Mouse (Mus musculus): ENCODE data around the gene Mpp2. TPM values are rescaled to one million over a fixed set of nuclear protein-coding genes. Genes with fewer than 3 reads are reported as not detected.
A peak's percentile ranks its signal among the peaks of the same experiment; 100 is the strongest.

Mpp2 gene
- total and polyA plus RNA-seq, 2 experiments from 2014 or later: 33.9 to 68.4 TPM

GRCm38 (mm10) chr11:102068969-102069368, 19.3 kb downstream of the Mpp2 start:
- TF ChIP-seq CTCF (IDR thresholded peaks at IDR 0.05): peak; percentile 64

GRCm38 (mm10) chr11:102063076-102063475, 25.2 kb downstream of the Mpp2 start:
- no peak for DNase-seq (ENCODE audit: low spot score)
- WGBS: 84% methylated on average over 13 of the region's 13 CpGs
- H3K4me3 ChIP-seq (ENCODE audit: low read depth, low read length): no peak overlapping the region
- no peak overlapping the region for H3K27ac ChIP-seq (ENCODE audit: low read depth, low read length)
- no peak for TF ChIP-seq CTCF (IDR thresholded peaks at IDR 0.05)
- H3K36me3 ChIP-seq (ENCODE audit: insufficient read depth, low read length): peaks cover 45% of the 10 kb centered on the region
- no peak overlapping the region for H3K4me2 ChIP-seq (ENCODE audit: low read depth, low read length, poor library complexity, severe bottlenecking)
- no peak for ATAC-seq (ENCODE audit: low FRiP score)
- no peaks in the 10 kb centered on the region for H3K9me3 ChIP-seq (ENCODE audit: low read length)
- no peaks in the 10 kb centered on the region for H3K4me1 ChIP-seq (ENCODE audit: insufficient read depth, low read length)
- H3K27me3 ChIP-seq (ENCODE audit: insufficient read depth, low read length): no peaks in the 10 kb centered on the region
- no peak overlapping the region for H3K9ac ChIP-seq (replicated peaks; ENCODE audit: low read length, poor library complexity, severe bottlenecking)

More at GRCm38 (mm10) chr11:102068969-102069368, 19.3 kb downstream of the Mpp2 start:
- Histone ChIP-seq H3K4me2 (ENCODE audit: low read depth, low read length, poor library complexity, severe bottlenecking) (no peak overlapping the region), H3K9me3 (ENCODE audit: low read length) (no peaks in the 10 kb centered on the region), H3K27me3 (ENCODE audit: insufficient read depth, low read length) (no peaks in the 10 kb centered on the region), H3K27ac (ENCODE audit: low read depth, low read length) (no peak overlapping the region), H3K4me3 (ENCODE audit: low read depth, low read length) (no peak overlapping the region), H3K9ac (replicated peaks; ENCODE audit: low read length, poor library complexity, severe bottlenecking) (no peak overlapping the region), H3K36me3 (ENCODE audit: insufficient read depth, low read length) (peaks cover 14% of the 10 kb centered on the region), H3K4me1 (ENCODE audit: insufficient read depth, low read length) (no peaks in the 10 kb centered on the region)
- DNase-seq (ENCODE audit: low spot score): peak; percentile 30
- WGBS: 55% methylated on average over 2 of the region's 2 CpGs
- no peak for ATAC-seq (ENCODE audit: low FRiP score)

- 0 out of 2 replicates have a peak overlapping the region, but pooled peaks have one; percentile 45 for H3K9ac ChIP-seq (replicated peaks; ENCODE audit: low read length, poor library complexity, severe bottlenecking)
- peaks cover 47% of the 10 kb centered on the region for H3K36me3 ChIP-seq (ENCODE audit: insufficient read depth, low read length)
- DNase-seq (ENCODE audit: low spot score) (no peak), ATAC-seq (ENCODE audit: low FRiP score) (no peak)
- H3K27ac ChIP-seq (ENCODE audit: low read depth, low read length): no peak overlapping the region
- no peaks in the 10 kb centered on the region for H3K27me3 ChIP-seq (ENCODE audit: insufficient read depth, low read length)
- H3K4me3 ChIP-seq (ENCODE audit: low read depth, low read length): no peak overlapping the region
- no peak overlapping the region; the same call in 1 of the 2 replicates for H3K4me2 ChIP-seq (ENCODE audit: low read depth, low read length, poor library complexity, severe bottlenecking)
- no peak for TF ChIP-seq CTCF (IDR thresholded peaks at IDR 0.05)
- no peaks in the 10 kb centered on the region for H3K4me1 ChIP-seq (ENCODE audit: insufficient read depth, low read length)
- H3K9me3 ChIP-seq (ENCODE audit: low read length): no peaks in the 10 kb centered on the region
- WGBS: 47% methylated on average over 16 of the region's 16 CpGs
These were observed 26.3 kb downstream of the Mpp2 start for GRCm38 (mm10) chr11:102061941-102062473.

- no peaks in the 10 kb centered on the region for H3K27me3 ChIP-seq (ENCODE audit: insufficient read depth, low read length)
- peak overlapping the region; percentile 45 for H3K9ac ChIP-seq (replicated peaks; ENCODE audit: low read length, poor library complexity, severe bottlenecking)
- H3K36me3 ChIP-seq (ENCODE audit: insufficient read depth, low read length): peaks cover 49% of the 10 kb centered on the region
- H3K4me1 ChIP-seq (ENCODE audit: insufficient read depth, low read length): no peaks in the 10 kb centered on the region
- peak; percentile 83 for DNase-seq (ENCODE audit: low spot score)
- peak; percentile 58 for ATAC-seq (ENCODE audit: low FRiP score)
- H3K9me3 ChIP-seq (ENCODE audit: low read length): no peaks in the 10 kb centered on the region
- peak overlapping the region; percentile 32 for H3K4me3 ChIP-seq (ENCODE audit: low read depth, low read length)
- H3K4me2 ChIP-seq (ENCODE audit: low read depth, low read length, poor library complexity, severe bottlenecking): peak overlapping the region; percentile 53
- H3K27ac ChIP-seq (ENCODE audit: low read depth, low read length): no peak overlapping the region
- WGBS: 5% methylated on average over 22 of the region's 23 CpGs
- TF ChIP-seq CTCF (IDR thresholded peaks at IDR 0.05): peak; percentile 97
These were observed 26.9 kb downstream of the Mpp2 start for GRCm38 (mm10) chr11:102061236-102061940.

GRCm38 (mm10) chr11:102053847-102054246, 34.5 kb downstream of the Mpp2 start:
- H3K4me3 ChIP-seq (ENCODE audit: low read depth, low read length): no peak overlapping the region
- no peak overlapping the region for H3K4me2 ChIP-seq (ENCODE audit: low read depth, low read length, poor library complexity, severe bottlenecking)
- DNase-seq (ENCODE audit: low spot score) (peak; percentile 57), ATAC-seq (ENCODE audit: low FRiP score) (no peak)
- H3K36me3 ChIP-seq (ENCODE audit: insufficient read depth, low read length): peaks cover 8% of the 10 kb centered on the region
- WGBS: 32% methylated on average over 9 of the region's 9 CpGs
- H3K9ac ChIP-seq (replicated peaks; ENCODE audit: low read length, poor library complexity, severe bottlenecking): no peak overlapping the region
- H3K27ac ChIP-seq (ENCODE audit: low read depth, low read length): no peak overlapping the region
- no peaks in the 10 kb centered on the region for H3K4me1 ChIP-seq (ENCODE audit: insufficient read depth, low read length)
- H3K9me3 ChIP-seq (ENCODE audit: low read length): no peaks in the 10 kb centered on the region
- no peaks in the 10 kb centered on the region for H3K27me3 ChIP-seq (ENCODE audit: insufficient read depth, low read length)
- TF ChIP-seq CTCF (IDR thresholded peaks at IDR 0.05): peak; percentile 62

- TF ChIP-seq CTCF (IDR thresholded peaks at IDR 0.05): no peak
- H3K27ac ChIP-seq (ENCODE audit: low read depth, low read length): no peak overlapping the region
- no peak overlapping the region for H3K4me2 ChIP-seq (ENCODE audit: low read depth, low read length, poor library complexity, severe bottlenecking)
- H3K4me1 ChIP-seq (ENCODE audit: insufficient read depth, low read length): no peaks in the 10 kb centered on the region
- H3K9me3 ChIP-seq (ENCODE audit: low read length): no peaks in the 10 kb centered on the region
- no peak overlapping the region for H3K9ac ChIP-seq (replicated peaks; ENCODE audit: low read length, poor library complexity, severe bottlenecking)
- no peak overlapping the region for H3K4me3 ChIP-seq (ENCODE audit: low read depth, low read length)
- ATAC-seq (ENCODE audit: low FRiP score) (no peak), DNase-seq (ENCODE audit: low spot score) (no peak)
- peaks cover 4% of the 10 kb centered on the region; the same call in 1 of the 2 replicates for H3K36me3 ChIP-seq (ENCODE audit: insufficient read depth, low read length)
- WGBS: 74% methylated on average over 7 of the region's 7 CpGs
- no peaks in the 10 kb centered on the region for H3K27me3 ChIP-seq (ENCODE audit: insufficient read depth, low read length)
These were observed 35.1 kb downstream of the Mpp2 start for GRCm38 (mm10) chr11:102053183-102053582.
